Mouse (Mus musculus) ES-E14 (cell line): ENCODE results near the gene Stk10. TPM values are rescaled to one million over a fixed set of nuclear protein-coding genes. Genes with fewer than 3 reads are reported as not detected.

ENCODE experiments used
- DNase-seq: peaks from one replicate; pipeline ENCODE4 v3.0.0-alpha.2; 2013; ENCODE audit warnings: low read depth, low spot score
- H3K27ac ChIP-seq: 2 replicates; pipeline ENCODE4 v1.5.1; 2012; ENCODE audit warnings: low read depth, mild to moderate bottlenecking, low read length, moderate library complexity, mixed read lengths; ENCODE audit not compliant: poor library complexity, insufficient read depth, severe bottlenecking
- H3K36me3 ChIP-seq: 2 replicates; pipeline ENCODE4 v1.6.1; 2012; ENCODE audit warnings: mild to moderate bottlenecking, low read length, moderate library complexity, mixed read lengths; ENCODE audit not compliant: control insufficient read depth, poor library complexity, insufficient read depth, severe bottlenecking
- H3K4me1 ChIP-seq, 2 experiments: fragments of 150-350 bp in 1 of 2; sonication (generic) in 1 of 2; 2 replicates each; pipeline ENCODE4 v1.6.1; 2012; ENCODE audit warnings: low read length in 2 of 2, mild to moderate bottlenecking in 1 of 2, mixed read lengths in 1 of 2; ENCODE audit not compliant: control insufficient read depth in 2 of 2, insufficient read depth in 2 of 2, poor library complexity in 1 of 2
- H3K4me3 ChIP-seq, 2 experiments: fragments of 150-350 bp in 1 of 2; sonication (generic) in 1 of 2; 2 replicates each; pipeline ENCODE4 v1.5.1; 2012; ENCODE audit warnings: low read length in 2 of 2, low read depth in 1 of 2, mild to moderate bottlenecking in 1 of 2, mixed read lengths in 1 of 2; ENCODE audit not compliant: insufficient read depth in 1 of 2, poor library complexity in 1 of 2, severe bottlenecking in 1 of 2
- H3K9ac ChIP-seq: 2 replicates; pipeline ENCODE4 v1.6.1; 2012; ENCODE audit warnings: low read depth, mild to moderate bottlenecking, low read length, mixed read lengths; ENCODE audit not compliant: poor library complexity, insufficient read depth, severe bottlenecking
- H3K9me3 ChIP-seq: fragments of 150-350 bp; sonication (generic); 2 replicates; pipeline ENCODE4 v1.6.1; 2012; ENCODE audit warnings: low read depth, mild to moderate bottlenecking, low read length; ENCODE audit not compliant: control insufficient read depth, insufficient read depth
- CHD2 ChIP-seq: IDR thresholded peaks from 2 replicates; pipeline ENCODE4 v1.6.1; 2014; ENCODE audit warnings: mild to moderate bottlenecking, low read depth, low read length, inconsistent platforms
- HCFC1 ChIP-seq: IDR thresholded peaks from 2 replicates; pipeline ENCODE4 v1.6.1; 2012; ENCODE audit warnings: low read length, inconsistent platforms, borderline replicate concordance; ENCODE audit not compliant: insufficient read depth
- MAFK ChIP-seq: IDR thresholded peaks from 2 replicates; pipeline ENCODE4 v1.6.1; 2014; ENCODE audit warnings: mild to moderate bottlenecking, low read depth, low read length, inconsistent platforms; ENCODE audit not compliant: insufficient read depth
- ZC3H11A ChIP-seq: IDR thresholded peaks from 2 replicates; pipeline ENCODE4 v1.6.1; 2012; ENCODE audit warnings: low read depth, mild to moderate bottlenecking, inconsistent platforms, low read length, borderline replicate concordance
- ZNF384 ChIP-seq: IDR thresholded peaks from 2 replicates; pipeline ENCODE4 v1.6.1; 2012; ENCODE audit warnings: low read depth, low read length, inconsistent platforms
- in situ Hi-C, 2 experiments: fragments of 600-800 bp; cut with MboI; formaldehyde crosslinking; loops; one replicate each; pipeline ENCODE4 v1.15.1; 2025; ENCODE audit warnings: low sequenced_read_pairs in 2 of 2, inconsistent platforms in 1 of 2; ENCODE audit not compliant: unreplicated experiment in 2 of 2
- total RNA-seq: library from RNA; depleted of rRNA; stranded (reverse); fragments of 300-350 nt; gene quantifications from 2 replicates; pipeline ENCODE4 v1.2.3, GENCODE M21; 2012

Gene Stk10
- total RNA-seq, 1 experiment = 9.8 TPM

- in situ Hi-C loops = no loop called here
- H3K9ac ChIP-seq = no peak overlapping the region
- DNase-seq = no peak
- no peaks in the 10 kb centered on the region for H3K9me3 ChIP-seq
- TF ChIP-seq ZNF384 (no peak), HCFC1 (no peak), ZC3H11A (no peak), CHD2 (no peak)
- peaks cover 0 to 6% of the 10 kb centered on the region in 2 experiments; a peak in 1 of 4 replicates for H3K4me1 ChIP-seq
- no peak overlapping the region for H3K27ac ChIP-seq
- H3K4me3 ChIP-seq = no peak overlapping the region
- no peaks in the 10 kb centered on the region for H3K36me3 ChIP-seq
Observed at GRCm38 (mm10) chr11:32566184-32566583, 33.1 kb downstream of the Stk10 start.

- in situ Hi-C loops = no loop called here
Observed at GRCm38 (mm10) chr11:32567000-32567855, 34.1 kb downstream of the Stk10 start.

GRCm38 (mm10) chr11:32568060-32568459 is 35.0 kb downstream of the Stk10 start:
- Histone ChIP-seq H3K27ac (no peak overlapping the region), H3K4me1 (peaks cover 0 to 6% of the 10 kb centered on the region in 2 experiments; a peak in 1 of 4 replicates), H3K36me3 (no peaks in the 10 kb centered on the region), H3K9ac (no peak overlapping the region), H3K9me3 (no peaks in the 10 kb centered on the region), H3K4me3 (no peak overlapping the region)
- no peak for DNase-seq
- in situ Hi-C loops = no loop called here
- TF ChIP-seq MAFK (no peak), CHD2 (no peak), ZNF384 (no peak), ZC3H11A (no peak), HCFC1 (no peak)

More at GRCm38 (mm10) chr11:32567000-32567855, 34.1 kb downstream of the Stk10 start:
- TF ChIP-seq ZC3H11A (no peak), MAFK (no peak), ZNF384 (no peak), CHD2 (no peak), HCFC1 (no peak)
- Histone ChIP-seq H3K9me3 (no peaks in the 10 kb centered on the region), H3K4me1 (peaks cover 0 to 6% of the 10 kb centered on the region in 2 experiments; a peak in 1 of 4 replicates), H3K36me3 (no peaks in the 10 kb centered on the region), H3K9ac (no peak overlapping the region), H3K4me3 (no peak overlapping the region), H3K27ac (no peak overlapping the region)
- no peak for DNase-seq

GRCm38 (mm10) chr11:32568637-32569293 is 35.7 kb downstream of the Stk10 start:
- in situ Hi-C loops = no loop called here
- H3K9me3 ChIP-seq = no peaks in the 10 kb centered on the region
- no peak overlapping the region for H3K27ac ChIP-seq
- H3K36me3 ChIP-seq = no peaks in the 10 kb centered on the region
- TF ChIP-seq ZC3H11A (no peak), CHD2 (no peak), ZNF384 (no peak), MAFK (no peak), HCFC1 (no peak)
- H3K4me3 ChIP-seq = no peak overlapping the region
- peaks cover 0 to 6% of the 10 kb centered on the region in 2 experiments; a peak in 1 of 4 replicates for H3K4me1 ChIP-seq
- DNase-seq = no peak
- no peak overlapping the region for H3K9ac ChIP-seq
